8 mouse cellular contexts compared by ENCODE assay signal in genomic region chr1:132121236-132121635, GRCm38 (mm10). TPM values are rescaled to one million over a fixed set of nuclear protein-coding genes. Genes with fewer than 3 reads are reported as not detected.
DNase-seq lines count a peak whose midpoint lies in the region; TF ChIP-seq lines count a peak whose summit lies in the region.

No protein-coding gene starts in this region.

- no peaks in the 10 kb centered on the region for H3K9me3 ChIP-seq in CH12.LX (replicated peaks; ENCODE audit: low read length)
- no peaks in the 10 kb centered on the region for H3K9me3 ChIP-seq in forebrain, embryonic 10.5 days

- no peak overlapping the region for H3K4me2 ChIP-seq in CH12.LX (ENCODE audit: insufficient read depth, low read depth, poor library complexity, severe bottlenecking)

- peaks cover 10% of the 10 kb centered on the region for H3K27me3 ChIP-seq in CH12.LX (replicated peaks)
- peaks cover 6% of the 10 kb centered on the region; the same call in 1 of the 2 replicates for H3K27me3 ChIP-seq in forebrain, embryonic 10.5 days (ENCODE audit: poor library complexity, severe bottlenecking)

- peak; percentile 39 to 95; a peak in 3 of 4 replicates for TF ChIP-seq CTCF in CH12.LX (conservative IDR thresholded peaks at IDR 0.05 in 1 of 2, IDR thresholded peaks at IDR 0.05 in 1 of 2; ENCODE audit: low read depth in 2 of 2, low read length in 2 of 2)
- peak; percentile 66 for TF ChIP-seq CTCF in bone marrow, adult 2 months (IDR thresholded peaks at IDR 0.05; ENCODE audit: control insufficient read depth, insufficient read depth, low read length)

- dilution Hi-C loops in CH12.LX (cut with MboI; ENCODE audit: extremely low pct_ligation_motif_present, extremely low pct_unique_long_range_greater_than_20kb, low sequenced_read_pairs) = no loop called here

- no peak overlapping the region for H3K27ac ChIP-seq in CH12.LX (ENCODE audit: insufficient read depth, low read depth)
- no peak overlapping the region for H3K27ac ChIP-seq in bone marrow, adult 2 months (ENCODE audit: control insufficient read depth, insufficient read depth, low read depth, low read length, poor library complexity)
- peak overlapping the region; percentile 40; the same call in 1 of the 2 replicates for H3K27ac ChIP-seq in forebrain, embryonic 10.5 days

- TF ChIP-seq RAD21 in CH12.LX (IDR thresholded peaks at IDR 0.05; ENCODE audit: low read depth, low read length) = peak; percentile 93

- no peak for TF ChIP-seq EP300 in CH12.LX (IDR thresholded peaks at IDR 0.05; ENCODE audit: low read length)

- H3K9ac ChIP-seq in CH12.LX (ENCODE audit: insufficient read depth, low read depth) = no peak overlapping the region

- peaks cover 5 to 27% of the 10 kb centered on the region in 2 experiments; a peak in 3 of 4 replicates for H3K4me1 ChIP-seq in CH12.LX (ENCODE audit: control insufficient read depth in 1 of 2, insufficient read depth in 2 of 2)
- H3K4me1 ChIP-seq in bone marrow, adult 2 months (ENCODE audit: control insufficient read depth, insufficient read depth, low read length) = no peaks in the 10 kb centered on the region
- H3K4me1 ChIP-seq in forebrain, embryonic 10.5 days = peaks cover 27% of the 10 kb centered on the region

- in situ Hi-C loops in CH12.LX (cut with MboI; ENCODE audit: low pct_ligation_motif_present, low pct_unique_long_range_greater_than_20kb, low sequenced_read_pairs) = loop anchor here (5.0 kb wide), 1 partner anchor 36 kb away; no protein-coding TSS in a partner anchor

- no peak overlapping the region for H3K4me3 ChIP-seq in CH12.LX (replicated peaks in 1 of 3; ENCODE audit: low read depth in 2 of 3, low read length in 2 of 3, poor library complexity in 1 of 3)
- no peak overlapping the region for H3K4me3 ChIP-seq in bone marrow, adult 2 months (replicated peaks; ENCODE audit: control insufficient read depth, low read depth, low read length)
- H3K4me3 ChIP-seq in forebrain, embryonic 10.5 days = no peak overlapping the region

- peak; percentile 87 for DNase-seq in CH12.LX (ENCODE audit: extremely low read depth)
- DNase-seq in forebrain, embryonic 10.5 days (ENCODE audit: extremely low spot score, low spot score) = peak; percentile 88
- DNase-seq in heart, postnatal 25 days (ENCODE audit: low spot score) = peak; percentile 55
- peak; percentile 78 to 93 for DNase-seq in layer of hippocampus, adult 8-10 months (ENCODE audit: low spot score in 2 of 2)
- peak; percentile 90 for DNase-seq in lung, postnatal 14 days
- peak; percentile 92 for DNase-seq in retina, postnatal 1 day
- peak; percentile 70 to 76 for DNase-seq in urinary bladder, adult 18-20 months (ENCODE audit: low spot score in 2 of 2)

- WGBS in bone marrow, adult 2 months = 25% methylated on average over 6 of the region's 6 CpGs
- 26% methylated on average over 6 of the region's 6 CpGs for WGBS in forebrain, embryonic 10.5 days

- H3K36me3 ChIP-seq in CH12.LX (replicated peaks in 1 of 2; ENCODE audit: control insufficient read depth in 1 of 2, insufficient read depth in 1 of 2, low read length in 1 of 2) = no peaks in the 10 kb centered on the region
- no peaks in the 10 kb centered on the region for H3K36me3 ChIP-seq in forebrain, embryonic 10.5 days (replicated peaks)

- no peak for TF ChIP-seq POLR2A in CH12.LX (IDR thresholded peaks at IDR 0.05; ENCODE audit: low read depth, low read length)
- no peak for TF ChIP-seq POLR2A in bone marrow, adult 2 months (IDR thresholded peaks at IDR 0.05; ENCODE audit: borderline replicate concordance, control insufficient read depth, low read depth, low read length)

- no peaks in the 10 kb centered on the region for H3K79me2 ChIP-seq in CH12.LX (replicated peaks; ENCODE audit: control insufficient read depth, extremely low read depth, insufficient read depth, poor library complexity, severe bottlenecking)

- intact Hi-C loops in heart, postnatal 25 days (cut with DNase I) = loop anchor here (1.0 to 5.0 kb wide), 3 partner anchors 34 to 186 kb away; no protein-coding TSS in a partner anchor

TF ChIP-seq in CH12.LX, 34 proteins besides CTCF, POLR2A, EP300 and RAD21:
- no peak for TF ChIP-seq E2F4 (IDR thresholded peaks at IDR 0.05; ENCODE audit: insufficient replicate concordance, low read depth, low read length)
- TF ChIP-seq SMC3 (IDR thresholded peaks at IDR 0.05; ENCODE audit: low read depth, low read length) = peak; percentile 98
- TF ChIP-seq POLR2AphosphoS2 (IDR thresholded peaks at IDR 0.05; ENCODE audit: low read depth, low read length) = no peak
- no peak for TF ChIP-seq ZKSCAN1 (IDR thresholded peaks at IDR 0.05; ENCODE audit: borderline replicate concordance, low read depth, low read length)
- no peak for TF ChIP-seq MXI1 (IDR thresholded peaks at IDR 0.05; ENCODE audit: low read depth, low read length)
- no peak for TF ChIP-seq HCFC1 (IDR thresholded peaks at IDR 0.05; ENCODE audit: low read depth, low read length)
- TF ChIP-seq NELFE (IDR thresholded peaks at IDR 0.05; ENCODE audit: low read depth, low read length) = peak; percentile 30; the same call in 1 of the 2 replicates
- TF ChIP-seq MAFK (IDR thresholded peaks at IDR 0.05; ENCODE audit: insufficient replicate concordance, low read length) = no peak
- TF ChIP-seq KAT2A (IDR thresholded peaks at IDR 0.05; ENCODE audit: insufficient replicate concordance, low read length) = no peak
- TF ChIP-seq ZC3H11A (IDR thresholded peaks at IDR 0.05; ENCODE audit: low read depth, low read length) = peak; percentile 91
- TF ChIP-seq JUN (IDR thresholded peaks at IDR 0.05; ENCODE audit: insufficient read depth, low read depth, low read length) = no peak
- TF ChIP-seq IRF4 (IDR thresholded peaks at IDR 0.05; ENCODE audit: low read depth, low read length) = no peak; the same call in 1 of the 2 replicates
- TF ChIP-seq PAX5 (IDR thresholded peaks at IDR 0.05; ENCODE audit: low read length) = no peak
- no peak for TF ChIP-seq UBTF (IDR thresholded peaks at IDR 0.05; ENCODE audit: low read depth, low read length)
- TF ChIP-seq MAZ (IDR thresholded peaks at IDR 0.05; ENCODE audit: low read depth, low read length) = no peak

RNA-seq across cellular contexts. Expression of gene Cdk18, which starts 18.2 kb away (rescaled TPM):
- total RNA-seq in CH12.LX (2012; rRNA removed) = 1.0 and 2.5 TPM in 2 replicates
- 0.32 TPM in 1 of 2 replicates, not detected in the other for total RNA-seq in CH12.LX (2014; rRNA removed)
- 1.1 and 1.3 TPM in 2 replicates for polyA plus RNA-seq in CH12.LX (2012; ENCODE audit: insufficient read length, low read depth)
- polyA plus RNA-seq in bone marrow, adult 2 months (2011; ENCODE audit: insufficient read depth, insufficient read length, low replicate concordance, missing spikeins) = 1.3 and 3.8 TPM in 2 replicates
- 1.4 and 1.5 TPM in 2 replicates for polyA plus RNA-seq in forebrain, embryonic 10.5 days (2016; fragmentation: Nextera tagmentation; extraction: Ambion mirVana)
- total RNA-seq in heart, postnatal 25 days (2021) = 10 to 100 TPM; 10.9 to 12.0 TPM
- total RNA-seq in layer of hippocampus, adult 8-10 months (2022) = 10 to 100 TPM; 25.8 to 30.9 (median 27.6) TPM

RNA-seq across cellular contexts. Expression of gene Mfsd4a, which starts 53.4 kb away (rescaled TPM):
- total RNA-seq in CH12.LX (2012; rRNA removed) (5.2 and 5.6 TPM in 2 replicates), CH12.LX (2014; rRNA removed) (0.81 and 1.4 TPM in 2 replicates)
- 11.8 and 13.0 TPM in 2 replicates for polyA plus RNA-seq in CH12.LX (2012; ENCODE audit: insufficient read length, low read depth)
- polyA plus RNA-seq in bone marrow, adult 2 months (2011; ENCODE audit: insufficient read depth, insufficient read length, low replicate concordance, missing spikeins) = not detected in 2 replicates
- 11.1 and 13.0 TPM in 2 replicates for polyA plus RNA-seq in forebrain, embryonic 10.5 days (2016; fragmentation: Nextera tagmentation; extraction: Ambion mirVana)
- total RNA-seq in heart, postnatal 25 days (2021) = 1 to 10 TPM; 1.3 to 1.6 TPM
- 10 to 100 TPM; 64.6 to 84.2 (median 78.5) TPM for total RNA-seq in layer of hippocampus, adult 8-10 months (2022)

Comparison
In these comparisons a context has a peak if more than half of its experiments do, and no peak if none do; other contexts are left out.
1. RNA of gene Mfsd4a, which starts 53.4 kb away (total RNA-seq): 64.6 to 84.2 TPM in layer of hippocampus, adult 8-10 months; 0.81 to 5.6 TPM in CH12.LX and 1.3 to 1.6 TPM in heart, postnatal 25 days; every median in the first group is over 4 times any median in the second.
2. Peak in every context shown above with its lines, with median percentiles within 50 percentile points of each other: DNase-seq.